Mouse (Mus musculus): Measurements from ENCODE around the gene Fbxw9.

GRCm38 (mm10) chr8:85027516-85027855 lies 32.4 kb upstream of the Fbxw9 start:
- no peak for TF ChIP-seq CTCF (IDR thresholded peaks at IDR 0.05; ENCODE audit: borderline replicate concordance, insufficient read depth, low read length)
- 0 out of 2 replicates have a peak, but pooled peaks have one; percentile 2 for TF ChIP-seq POLR2A (IDR thresholded peaks at IDR 0.05; ENCODE audit: low read depth, low read length)

Data from embryonic fibroblast, embryonic 13.5 days (primary cell).